Mouse (Mus musculus): Measurements from ENCODE around the gene Mfsd4b2.

GRCm38 (mm10) chr10:39893702-39894697, 32.7 kb downstream of the Mfsd4b2 start:
- TF ChIP-seq POLR2A (IDR thresholded peaks at IDR 0.05; ENCODE audit: borderline replicate concordance, insufficient read depth, low read length) (no peak), CTCF (IDR thresholded peaks at IDR 0.05; ENCODE audit: borderline replicate concordance, insufficient read depth, low read depth, low read length) (no peak)

Measured in cerebellum, adult 2 months (tissue).